Comparison of ENCODE assay signal across 8 mouse cellular contexts in genomic region chr11:117969945-117970872, GRCm38 (mm10). TPM values are rescaled to one million over a fixed set of nuclear protein-coding genes. Genes with fewer than 3 reads are reported as not detected.
A peak's percentile ranks its signal among the peaks of the same experiment; 100 is the strongest.
DNase-seq lines count a peak whose midpoint lies in the region; ATAC-seq lines count a peak whose summit lies in the region.

Gene Socs3, minus strand, starts transcription at chr11:117970047.

- H3K36me3 ChIP-seq in hindbrain, embryonic 14.5 days (replicated peaks; ENCODE audit: control insufficient read depth, insufficient read depth) = no peaks in the 10 kb centered on the region

- H3K4me3 ChIP-seq in hindbrain, embryonic 14.5 days (replicated peaks; ENCODE audit: low read length) = peak within 1 kb of the TSS; percentile 49

- peak; percentile 17; the same call in 1 of the 2 replicates for ATAC-seq in hindbrain, embryonic 14.5 days (ENCODE audit: low FRiP score)

- peaks cover 28% of the 10 kb centered on the region for H3K27me3 ChIP-seq in hindbrain, embryonic 14.5 days (ENCODE audit: control insufficient read depth, insufficient read depth, low read length)

- H3K9ac ChIP-seq in hindbrain, embryonic 14.5 days = peak within 1 kb of the TSS; percentile 68

- H3K9me3 ChIP-seq in hindbrain, embryonic 14.5 days (ENCODE audit: control insufficient read depth, low read length) = no peaks in the 10 kb centered on the region

- peak within 1 kb of the TSS; percentile 76 for H3K27ac ChIP-seq in hindbrain, embryonic 14.5 days

- 11% methylated on average over 21 of the region's 21 CpGs for WGBS in hindbrain, embryonic 14.5 days

- DNase-seq in NIH3T3 (ENCODE audit: low read depth) = peak; percentile 97
- peak; percentile 98 to 99 for DNase-seq in cerebellum, postnatal 14 days
- peak; percentile 95 to 96 for DNase-seq in frontal cortex, postnatal 25 days (ENCODE audit: low spot score in 2 of 2)
- peak; percentile 93 for DNase-seq in hindbrain, embryonic 14.5 days (ENCODE audit: low spot score)
- DNase-seq in layer of hippocampus, postnatal 36 days = peak; percentile 87 to 90
- peak; percentile 98 for DNase-seq in lung, postnatal 36 days
- DNase-seq in retina, postnatal 1 day = peak; percentile 91
- peak; percentile 87 to 96 for DNase-seq in urinary bladder, adult 18-20 months (ENCODE audit: low spot score in 2 of 2)

- H3K4me2 ChIP-seq in hindbrain, embryonic 14.5 days (replicated peaks) = peak within 1 kb of the TSS; percentile 80

- H3K4me1 ChIP-seq in hindbrain, embryonic 14.5 days (replicated peaks; ENCODE audit: control insufficient read depth, insufficient read depth, low read length) = peaks cover 33% of the 10 kb centered on the region

RNA-seq across cellular contexts. Expression of gene Socs3, which starts in this region (rescaled TPM):
- 2.9 and 3.0 TPM in 2 replicates for polyA plus RNA-seq in hindbrain, embryonic 14.5 days (2014; fragmentation: Nextera tagmentation; extraction: Ambion mirVana)
- 1 to 10 TPM; 1.3 to 1.4 TPM for total RNA-seq in layer of hippocampus, postnatal 36 days (2021)

Comparison
In these comparisons a context has a peak if more than half of its experiments do, and no peak if none do; other contexts are left out.
1. Peak in every context shown above with its lines: DNase-seq, ATAC-seq, H3K4me3 ChIP-seq and H3K27ac ChIP-seq.